Mouse (Mus musculus) forebrain, embryonic 15.5 days (tissue): Measurements from ENCODE around the gene Usp5. TPM values are rescaled to one million over a fixed set of nuclear protein-coding genes. Genes with fewer than 3 reads are reported as not detected.

Source experiments
- ATAC-seq: fragments of 200-750 bp; cut with Nextera tagmentation; replicated peaks from 2 replicates; pipeline ENCODE4 v1.8.0; 2017; ENCODE audit warnings: mild to moderate bottlenecking, moderate TSS enrichment, moderate library complexity
- H3K27ac ChIP-seq: fragments of 300-500 bp; sonication (generic); replicated peaks from 2 replicates; pipeline ENCODE4 v1.5.1; 2015; ENCODE audit warnings: mild to moderate bottlenecking, inconsistent platforms
- H3K27me3 ChIP-seq: fragments of 300-500 bp; sonication (generic); 2 replicates; pipeline ENCODE4 v1.6.1; 2015; ENCODE audit warnings: inconsistent platforms
- H3K36me3 ChIP-seq: fragments of 300-500 bp; sonication (generic); 2 replicates; pipeline ENCODE4 v1.6.1; 2015; ENCODE audit warnings: mild to moderate bottlenecking, inconsistent platforms
- H3K4me1 ChIP-seq: fragments of 300-500 bp; sonication (generic); 2 replicates; pipeline ENCODE4 v1.6.1; 2015; ENCODE audit warnings: inconsistent platforms
- H3K4me2 ChIP-seq: fragments of 300-500 bp; sonication (generic); replicated peaks from 2 replicates; pipeline ENCODE4 v1.6.1; 2015; ENCODE audit warnings: mild to moderate bottlenecking, inconsistent platforms
- H3K4me3 ChIP-seq: fragments of 300-500 bp; sonication (generic); 2 replicates; pipeline ENCODE4 v1.5.1; 2015; ENCODE audit warnings: mild to moderate bottlenecking, inconsistent platforms
- H3K9ac ChIP-seq: fragments of 300-500 bp; sonication (generic); replicated peaks from 2 replicates; pipeline ENCODE4 v1.6.1; 2015; ENCODE audit warnings: mild to moderate bottlenecking, inconsistent platforms
- H3K9me3 ChIP-seq: fragments of 300-500 bp; sonication (generic); 2 replicates; pipeline ENCODE4 v1.6.1; 2016; ENCODE audit warnings: inconsistent platforms
- WGBS: fragments of 180-500 bp; shearing (Covaris S2); methylation state at CpG from one replicate; pipeline ENCODE4 v1.1.7; 2015; ENCODE audit warnings: mixed read lengths; 5-methylcytosine and 5-hydroxymethylcytosine counted together
- polyA plus RNA-seq: library from polyadenylated mRNA; unstranded; fragments of >200 nt; fragmentation: Nextera tagmentation; extraction: Ambion mirVana; gene quantifications from 2 replicates; pipeline ENCODE4 v1.2.1, GENCODE M21; 2015

Gene Usp5
- polyA plus RNA-seq, 1 experiment from 2014 or later: 200 TPM

DNA sequence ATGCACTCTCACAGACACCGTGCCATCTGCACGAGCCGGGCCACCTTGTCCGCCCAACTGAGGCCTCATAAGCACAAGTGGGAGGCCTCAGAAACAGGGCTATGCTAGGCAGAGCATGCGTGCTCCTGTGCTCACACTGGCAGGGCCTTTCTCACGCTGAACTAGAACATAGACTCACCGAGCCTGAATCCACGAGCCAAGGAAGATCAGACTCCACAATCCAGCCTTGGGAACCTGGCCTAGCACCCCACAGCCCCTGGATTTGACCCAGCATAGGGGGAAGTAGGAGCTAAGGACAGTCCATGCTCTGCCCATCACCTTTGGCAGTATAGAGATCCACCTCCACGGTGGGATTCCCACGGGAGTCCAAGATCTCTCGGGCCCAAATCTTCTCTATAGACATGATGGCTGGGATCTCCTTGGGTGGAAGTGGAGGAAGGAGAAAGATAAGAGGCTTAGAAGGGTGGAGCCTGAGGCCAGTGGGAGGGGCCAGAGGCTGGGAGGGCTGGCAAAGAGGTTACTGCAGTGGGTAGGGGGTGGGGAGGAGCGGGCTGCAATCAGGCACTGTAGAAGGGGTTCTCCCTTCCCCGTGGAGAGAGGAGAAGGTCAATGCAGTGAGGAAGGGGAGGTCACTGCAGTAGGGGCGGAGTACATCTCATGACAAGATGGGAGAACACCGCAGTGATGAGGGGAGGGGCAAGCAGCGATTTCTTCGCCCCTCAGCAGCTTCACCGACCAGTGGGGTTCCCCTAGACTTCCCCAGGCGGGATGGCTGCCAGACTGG, 61.2 kb downstream of the Usp5 start:
- 0 out of 2 replicates have a peak, but pooled peaks have one; percentile 7 for ATAC-seq
- Histone ChIP-seq H3K4me3 (peak overlapping the region; percentile 61), H3K9ac (no peak overlapping the region), H3K27me3 (no peaks in the 10 kb centered on the region), H3K36me3 (no peaks in the 10 kb centered on the region), H3K9me3 (no peaks in the 10 kb centered on the region), H3K27ac (no peak overlapping the region), H3K4me2 (peak overlapping the region; percentile 90), H3K4me1 (peaks cover 20% of the 10 kb centered on the region)
- WGBS: 22% methylated on average over 19 of the region's 19 CpGs

DNA sequence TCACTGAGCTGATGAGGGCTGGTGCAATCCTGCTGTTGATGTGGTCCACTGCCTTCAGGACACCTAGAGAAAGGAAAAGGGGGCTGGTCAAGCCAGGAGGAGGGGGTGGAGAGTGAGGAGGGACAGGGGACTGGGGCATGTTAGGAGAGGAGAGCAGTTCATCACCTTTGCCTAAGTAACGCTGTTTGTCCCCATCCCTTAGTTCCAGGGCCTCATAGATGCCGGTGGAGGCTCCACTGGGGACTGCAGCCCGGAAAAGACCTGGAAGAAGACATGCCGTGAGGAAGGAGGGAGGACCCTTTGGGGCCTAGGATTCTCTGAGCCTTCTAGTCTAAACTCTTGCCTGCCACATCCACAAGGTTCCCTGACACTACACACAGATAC, 61.8 kb downstream of the Usp5 start:
- H3K27me3 ChIP-seq: no peaks in the 10 kb centered on the region
- H3K4me3 ChIP-seq: no peak overlapping the region
- H3K4me1 ChIP-seq: peaks cover 20% of the 10 kb centered on the region
- H3K9ac ChIP-seq: no peak overlapping the region
- no peak overlapping the region for H3K27ac ChIP-seq
- ATAC-seq: no peak
- WGBS: 30% methylated on average over 4 of the region's 4 CpGs
- no peaks in the 10 kb centered on the region for H3K36me3 ChIP-seq
- H3K9me3 ChIP-seq: no peaks in the 10 kb centered on the region
- peak overlapping the region; percentile 90; the same call in 1 of the 2 replicates for H3K4me2 ChIP-seq

DNA sequence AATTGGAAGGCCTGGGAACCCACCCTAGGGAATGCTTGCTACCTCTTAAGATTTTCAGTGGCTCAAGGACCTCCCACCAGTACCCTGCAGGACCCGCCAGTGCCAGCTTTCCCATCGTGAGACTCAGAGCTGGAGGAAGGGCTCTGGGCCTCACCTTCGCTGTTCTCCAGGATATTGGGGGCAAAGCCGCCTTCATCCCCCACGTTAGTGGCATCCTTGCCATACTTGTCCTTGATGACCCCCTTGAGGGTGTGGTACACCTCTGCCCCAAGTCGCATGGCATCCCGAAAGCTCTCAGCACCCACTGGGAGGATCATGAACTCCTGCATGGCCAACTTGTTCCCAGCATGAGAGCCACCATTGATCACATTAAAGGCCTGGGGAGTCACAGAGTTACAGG, 63.3 kb downstream of the Usp5 start:
- WGBS: 90% methylated on average over 7 of the region's 7 CpGs
- no peaks in the 10 kb centered on the region for H3K9me3 ChIP-seq
- H3K4me1 ChIP-seq: peaks cover 20% of the 10 kb centered on the region
- H3K36me3 ChIP-seq: no peaks in the 10 kb centered on the region
- no peak for ATAC-seq
- no peaks in the 10 kb centered on the region for H3K27me3 ChIP-seq
- no peak overlapping the region for H3K9ac ChIP-seq
- no peak overlapping the region for H3K4me2 ChIP-seq
- no peak overlapping the region for H3K4me3 ChIP-seq
- H3K27ac ChIP-seq: no peak overlapping the region

Other genes with a start within 250 kb of the Usp5 start
- gene C1s2, start 193.4 kb downstream of the Usp5 start, polyA plus RNA-seq: 0.15 and 0.18 TPM in 2 replicates
- gene Lpcat3, start 166.5 kb downstream of the Usp5 start, polyA plus RNA-seq: 34.6 and 35.1 TPM in 2 replicates
- gene Emg1, start 117.3 kb downstream of the Usp5 start, polyA plus RNA-seq: 153 and 160 TPM in 2 replicates
- gene Phb2, start 117.1 kb downstream of the Usp5 start, polyA plus RNA-seq: 271 and 275 TPM in 2 replicates
- gene Ptpn6, start 90.8 kb downstream of the Usp5 start, polyA plus RNA-seq: 3.2 and 4.4 TPM in 2 replicates
- 652 and 676 TPM in 2 replicates for gene Grcc10, start 88.1 kb downstream of the Usp5 start, polyA plus RNA-seq
- gene Gm45234, start 73.5 kb downstream of the Usp5 start, polyA plus RNA-seq: not detected in 2 replicates
- gene Atn1, start 73.0 kb downstream of the Usp5 start, polyA plus RNA-seq: 22.3 and 24.5 TPM in 2 replicates
- 40.1 and 44.2 TPM in 2 replicates for gene Eno2, start 59.8 kb downstream of the Usp5 start, polyA plus RNA-seq
- 3.7 and 4.8 TPM in 2 replicates for gene Lrrc23, start 49.8 kb downstream of the Usp5 start, polyA plus RNA-seq
- 4.4 and 5.0 TPM in 2 replicates for gene Spsb2, start 20.8 kb downstream of the Usp5 start, polyA plus RNA-seq
- gene Tpi1, start 15.2 kb downstream of the Usp5 start, polyA plus RNA-seq: 352 and 365 TPM in 2 replicates
- 100 and 106 TPM in 2 replicates for gene Cdca3, start 63 bp upstream of the Usp5 start, polyA plus RNA-seq
- 0.23 and 1.8 TPM in 2 replicates for gene Gnb3, start 10.8 kb upstream of the Usp5 start, polyA plus RNA-seq
- 15.3 and 15.7 TPM in 2 replicates for gene P3h3, start 28.3 kb upstream of the Usp5 start, polyA plus RNA-seq
- 25.2 and 25.9 TPM in 2 replicates for gene Gpr162, start 34.5 kb upstream of the Usp5 start, polyA plus RNA-seq
- gene Cd4, start 58.7 kb upstream of the Usp5 start, polyA plus RNA-seq: 0.15 TPM in 1 of 2 replicates, not detected in the other
- 2.6 and 3.3 TPM in 2 replicates for gene Lag3, start 82.2 kb upstream of the Usp5 start, polyA plus RNA-seq
- 772 and 823 TPM in 2 replicates for gene Ptms, start 90.6 kb upstream of the Usp5 start, polyA plus RNA-seq
- gene Mlf2, start 101.9 kb upstream of the Usp5 start, polyA plus RNA-seq: 507 and 513 TPM in 2 replicates
- 90.2 and 93.6 TPM in 2 replicates for gene Cops7a, start 136.1 kb upstream of the Usp5 start, polyA plus RNA-seq
- 29.9 and 30.4 TPM in 2 replicates for gene Pianp, start 167.2 kb upstream of the Usp5 start, polyA plus RNA-seq
- 16.7 and 21.7 TPM in 2 replicates for gene Zfp384, start 179.7 kb upstream of the Usp5 start, polyA plus RNA-seq
- 207 and 211 TPM in 2 replicates for gene Ing4, start 210.3 kb upstream of the Usp5 start, polyA plus RNA-seq
- gene Acrbp, start 220.2 kb upstream of the Usp5 start, polyA plus RNA-seq: 21.9 and 26.2 TPM in 2 replicates
- 0.50 and 0.71 TPM in 2 replicates for gene Lpar5, start 238.4 kb upstream of the Usp5 start, polyA plus RNA-seq